Mouse (Mus musculus): ENCODE measurements at regions not wholly inside any gene's neighbourhood (a gene's known extent, or its start where the extent isn't known, plus 50 kb on each side); places are given as distances from the start of the nearest gene placed in this dataset.

DNA sequence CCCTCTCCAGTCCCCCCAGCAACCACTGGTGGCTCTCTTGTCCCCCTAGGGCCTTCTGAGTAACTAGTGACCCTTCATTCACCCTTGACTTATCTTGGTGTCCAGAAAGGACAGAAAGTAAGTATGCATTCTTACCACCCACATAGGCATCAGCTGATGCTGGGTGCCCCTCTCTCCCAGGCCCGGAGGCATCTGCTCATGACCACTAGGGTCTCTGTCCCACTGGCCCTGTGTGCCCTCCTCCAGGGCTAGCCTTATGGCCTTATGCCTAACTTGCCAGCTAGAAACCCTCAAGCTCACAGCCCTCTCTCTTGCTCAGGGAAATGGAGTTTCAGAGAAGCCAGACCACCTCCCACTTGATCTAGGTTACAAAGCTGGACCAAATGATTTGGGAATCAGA lies 89.2 kb upstream of the Unc5b start:
- 88% methylated on average over 1 of the region's 1 CpGs for WGBS
- Histone ChIP-seq H3K9ac (replicated peaks) (no peak overlapping the region), H3K4me2 (no peak overlapping the region), H3K27me3 (replicated peaks) (no peaks in the 10 kb centered on the region), H3K4me1 (peaks cover 12% of the 10 kb centered on the region), H3K27ac (replicated peaks) (no peak overlapping the region), H3K4me3 (replicated peaks) (no peak overlapping the region), H3K9me3 (replicated peaks) (no peaks in the 10 kb centered on the region), H3K36me3 (no peaks in the 10 kb centered on the region)
- no peak for ATAC-seq (ENCODE audit: low FRiP score)

DNA sequence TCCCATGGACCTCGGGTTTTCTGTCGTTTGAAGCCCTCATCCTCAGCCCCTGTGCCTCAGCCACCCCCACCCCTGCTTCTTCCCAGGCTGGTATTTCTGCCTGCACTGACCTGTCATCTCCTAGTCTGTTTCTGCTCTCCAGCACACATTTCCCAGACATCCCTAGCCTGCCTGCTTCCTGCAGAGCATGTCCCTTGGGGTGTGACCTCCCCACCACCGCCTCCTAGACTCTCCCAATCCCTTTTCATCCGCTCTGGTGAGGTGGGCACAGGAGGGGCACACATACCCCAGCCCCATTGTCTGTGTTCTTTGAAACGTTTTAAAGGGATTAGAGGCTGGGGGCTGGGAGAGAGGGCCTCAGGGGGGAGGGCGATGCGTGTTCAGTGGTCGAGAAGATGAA lies 86.6 kb upstream of the Unc5b start:
- Histone ChIP-seq H3K27me3 (replicated peaks) (no peaks in the 10 kb centered on the region), H3K4me3 (replicated peaks) (no peak overlapping the region), H3K36me3 (no peaks in the 10 kb centered on the region), H3K9ac (replicated peaks) (no peak overlapping the region), H3K4me1 (peaks cover 15% of the 10 kb centered on the region), H3K27ac (replicated peaks) (no peak overlapping the region), H3K4me2 (no peak overlapping the region), H3K9me3 (replicated peaks) (no peaks in the 10 kb centered on the region)
- no peak for ATAC-seq (ENCODE audit: low FRiP score)
- 16% methylated on average over 8 of the region's 8 CpGs for WGBS

DNA sequence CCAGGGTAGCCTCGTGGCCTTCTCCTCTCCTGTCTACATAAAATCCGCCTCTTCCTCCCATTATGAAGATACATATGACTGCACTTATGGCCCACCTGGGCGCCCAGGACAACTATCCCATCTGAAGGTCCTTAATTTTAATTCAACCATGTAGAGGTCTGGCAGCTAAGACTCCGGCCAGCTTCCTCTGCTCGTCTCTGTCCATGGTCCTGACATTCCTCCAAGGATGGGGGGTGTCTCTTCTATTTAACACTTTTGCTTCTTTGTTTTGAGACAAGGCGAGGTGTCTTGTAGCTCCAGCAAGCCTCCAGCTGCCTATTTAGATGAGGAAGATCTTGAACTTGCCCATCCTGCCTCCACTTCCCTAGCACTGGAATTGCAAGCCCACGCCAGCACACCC lies 83.0 kb upstream of the Unc5b start:
- 34% methylated on average over 7 of the region's 7 CpGs for WGBS
- Histone ChIP-seq H3K9me3 (replicated peaks) (no peaks in the 10 kb centered on the region), H3K4me2 (no peak overlapping the region), H3K4me1 (peaks cover 15% of the 10 kb centered on the region), H3K9ac (replicated peaks) (no peak overlapping the region), H3K36me3 (no peaks in the 10 kb centered on the region), H3K27ac (replicated peaks) (no peak overlapping the region), H3K27me3 (replicated peaks) (no peaks in the 10 kb centered on the region), H3K4me3 (replicated peaks) (no peak overlapping the region)
- ATAC-seq (ENCODE audit: low FRiP score), result no peak

DNA sequence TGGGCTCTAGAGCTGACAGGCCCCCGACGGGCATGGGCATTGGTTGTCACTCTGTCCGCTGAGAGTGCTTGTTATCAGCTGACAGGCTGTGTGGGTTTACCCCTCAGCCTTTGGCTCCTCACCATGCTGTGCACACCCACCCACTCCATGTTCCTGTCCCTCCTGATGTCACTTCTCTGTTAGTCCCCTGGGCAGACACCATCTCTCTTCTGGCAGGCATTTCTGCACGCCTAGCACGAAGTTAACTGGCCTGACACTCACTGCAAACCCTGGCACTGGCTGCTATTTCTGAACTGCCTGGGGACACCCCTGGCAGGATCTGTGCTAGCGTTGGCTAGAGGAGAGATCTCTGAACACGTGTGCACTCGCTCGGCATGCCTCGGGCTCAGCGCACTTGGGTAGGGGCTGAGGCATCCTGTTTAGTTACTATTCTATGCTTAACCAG lies 82.1 kb upstream of the Unc5b start:
- peaks cover 15% of the 10 kb centered on the region for H3K4me1 ChIP-seq
- ATAC-seq (ENCODE audit: low FRiP score), result no peak
- no peaks in the 10 kb centered on the region for H3K36me3 ChIP-seq

DNA sequence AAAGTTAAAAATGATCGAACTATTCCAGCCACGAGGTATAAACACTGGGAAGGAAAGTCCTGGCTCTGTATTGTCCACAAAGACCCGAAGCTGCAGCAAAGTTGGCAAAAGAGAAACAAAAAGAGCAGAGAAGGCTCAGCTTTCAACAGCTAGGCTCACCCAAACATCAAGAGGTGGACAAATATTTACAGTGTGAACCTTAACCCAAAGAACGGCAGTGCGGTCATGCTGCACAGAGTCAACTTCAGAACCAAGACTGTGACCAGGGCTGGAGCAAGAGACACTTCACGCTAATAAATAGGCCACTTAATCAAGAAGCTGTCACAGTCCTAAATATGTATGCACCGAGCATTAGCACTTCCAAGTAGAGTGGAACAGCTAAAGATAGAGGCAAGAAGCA lies 73.0 kb upstream of the Unc5b start:
- H3K36me3 ChIP-seq, result no peaks in the 10 kb centered on the region
- no peak for ATAC-seq (ENCODE audit: low FRiP score)
- H3K9ac ChIP-seq (replicated peaks), result no peak overlapping the region
- no peaks in the 10 kb centered on the region for H3K27me3 ChIP-seq (replicated peaks)
- H3K27ac ChIP-seq (replicated peaks), result no peak overlapping the region
- 81% methylated on average over 7 of the region's 7 CpGs for WGBS
- H3K4me1 ChIP-seq, result peaks cover 2% of the 10 kb centered on the region; the same call in 1 of the 2 replicates
- H3K4me3 ChIP-seq (replicated peaks), result no peak overlapping the region
- no peak overlapping the region for H3K4me2 ChIP-seq
- H3K9me3 ChIP-seq (replicated peaks), result no peaks in the 10 kb centered on the region

More for the DNA sequence above, 82.1 kb upstream of the Unc5b start:
- WGBS, result 69% methylated on average over 11 of the region's 11 CpGs
- no peak overlapping the region for H3K4me2 ChIP-seq
- H3K9me3 ChIP-seq (replicated peaks), result no peaks in the 10 kb centered on the region
- H3K4me3 ChIP-seq (replicated peaks), result no peak overlapping the region
- H3K27me3 ChIP-seq (replicated peaks), result no peaks in the 10 kb centered on the region
- H3K27ac ChIP-seq (replicated peaks), result no peak overlapping the region
- H3K9ac ChIP-seq (replicated peaks), result no peak overlapping the region

DNA sequence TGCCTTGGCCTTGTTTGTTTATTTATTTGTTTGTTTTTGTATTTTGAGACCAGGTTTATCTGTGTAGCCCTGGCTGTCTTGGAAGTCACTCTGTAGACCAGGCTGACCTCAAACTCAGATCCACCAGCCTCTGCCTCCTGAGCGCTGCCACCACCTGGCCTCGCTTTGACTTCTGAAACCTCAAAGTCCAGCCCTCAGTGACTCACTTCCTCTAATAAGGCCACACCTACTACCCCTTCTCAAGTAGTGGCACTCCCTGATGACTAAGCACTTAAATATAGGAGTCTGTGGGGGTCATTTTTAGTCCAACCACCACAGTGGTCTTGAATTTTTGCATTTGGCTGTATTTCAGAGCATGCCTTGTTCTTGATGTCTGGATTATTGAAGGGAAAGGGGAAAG lies 69.6 kb upstream of the Unc5b start:
- Histone ChIP-seq H3K27ac (replicated peaks) (no peak overlapping the region), H3K9ac (replicated peaks) (no peak overlapping the region), H3K4me3 (replicated peaks) (no peak overlapping the region), H3K9me3 (replicated peaks) (no peaks in the 10 kb centered on the region), H3K4me1 (peaks cover 2% of the 10 kb centered on the region; the same call in 1 of the 2 replicates), H3K4me2 (no peak overlapping the region), H3K36me3 (no peaks in the 10 kb centered on the region), H3K27me3 (replicated peaks) (no peaks in the 10 kb centered on the region)
- no peak for ATAC-seq (ENCODE audit: low FRiP score)
- 92% methylated on average over 2 of the region's 2 CpGs for WGBS

DNA sequence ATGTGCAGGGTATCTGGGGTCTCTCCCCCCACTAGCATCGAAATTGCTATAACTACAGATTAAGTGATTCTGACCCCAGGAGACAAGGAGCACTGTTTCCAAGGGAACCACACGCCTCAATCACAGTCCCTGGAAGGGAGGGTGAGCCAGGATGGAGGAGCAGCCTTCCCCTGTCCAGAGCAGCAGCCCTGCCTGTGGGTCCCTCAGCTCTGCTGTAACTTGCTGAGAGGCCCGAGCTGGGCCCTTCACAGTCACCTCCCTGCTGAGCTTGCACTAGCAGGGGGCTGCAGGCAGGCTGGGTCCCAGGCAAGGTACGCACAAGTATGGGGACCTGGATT lies 62.4 kb upstream of the Unc5b start:
- Histone ChIP-seq H3K9ac (replicated peaks) (peak overlapping the region; percentile 26; the same call in 1 of the 2 replicates), H3K27ac (replicated peaks) (no peak overlapping the region)
- peak; percentile 68 for ATAC-seq (ENCODE audit: low FRiP score)

DNA sequence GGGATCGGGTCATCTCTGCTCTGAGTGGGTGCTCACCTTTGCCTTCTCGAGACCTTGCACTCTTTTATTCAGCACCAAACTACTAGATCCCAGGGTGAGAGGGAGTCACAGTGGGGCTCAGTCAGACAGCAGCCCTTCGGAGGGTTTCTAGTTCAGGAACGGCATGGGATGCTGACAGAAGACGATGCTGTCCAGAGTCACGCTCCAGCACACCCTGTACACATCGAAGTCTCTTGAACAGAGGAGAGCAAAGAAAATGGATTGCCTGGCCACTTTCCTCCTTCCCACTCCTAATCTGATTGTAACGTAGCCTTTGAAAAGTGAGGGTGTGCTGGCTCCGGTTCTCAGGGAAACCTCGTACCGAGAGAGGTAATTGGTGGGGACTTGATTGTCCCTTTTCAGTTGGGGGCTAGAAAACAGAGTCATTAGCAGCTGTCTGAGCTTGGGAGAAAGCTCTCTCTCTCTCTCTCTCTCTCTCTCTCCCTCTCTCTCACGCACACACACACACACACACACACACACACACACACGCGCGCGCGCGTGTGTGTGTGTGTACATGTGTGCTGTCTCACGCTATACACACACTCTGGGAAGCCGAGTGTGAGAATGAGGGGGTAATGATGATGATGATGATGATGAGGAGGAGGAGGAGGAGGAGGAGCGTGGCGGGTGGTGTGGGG lies 61.9 kb upstream of the Unc5b start:
- 40% methylated on average over 22 of the region's 22 CpGs for WGBS
- peaks cover 29% of the 10 kb centered on the region for H3K4me1 ChIP-seq
- ATAC-seq (ENCODE audit: low FRiP score), result 0 out of 2 replicates have a peak, but pooled peaks have one; percentile 30
- no peaks in the 10 kb centered on the region for H3K9me3 ChIP-seq (replicated peaks)
- no peak overlapping the region for H3K27ac ChIP-seq (replicated peaks)
- H3K27me3 ChIP-seq (replicated peaks), result no peaks in the 10 kb centered on the region
- H3K4me2 ChIP-seq, result peak overlapping the region; percentile 26; the same call in 1 of the 2 replicates
- no peaks in the 10 kb centered on the region for H3K36me3 ChIP-seq
- H3K9ac ChIP-seq (replicated peaks), result no peak overlapping the region
- no peak overlapping the region for H3K4me3 ChIP-seq (replicated peaks)

More for the DNA sequence above, 62.4 kb upstream of the Unc5b start:
- Histone ChIP-seq H3K4me2 (peak overlapping the region; percentile 26; the same call in 1 of the 2 replicates), H3K4me3 (replicated peaks) (no peak overlapping the region), H3K4me1 (peaks cover 29% of the 10 kb centered on the region), H3K27me3 (replicated peaks) (no peaks in the 10 kb centered on the region), H3K36me3 (no peaks in the 10 kb centered on the region), H3K9me3 (replicated peaks) (no peaks in the 10 kb centered on the region)
- WGBS, result 27% methylated on average over 4 of the region's 4 CpGs

DNA sequence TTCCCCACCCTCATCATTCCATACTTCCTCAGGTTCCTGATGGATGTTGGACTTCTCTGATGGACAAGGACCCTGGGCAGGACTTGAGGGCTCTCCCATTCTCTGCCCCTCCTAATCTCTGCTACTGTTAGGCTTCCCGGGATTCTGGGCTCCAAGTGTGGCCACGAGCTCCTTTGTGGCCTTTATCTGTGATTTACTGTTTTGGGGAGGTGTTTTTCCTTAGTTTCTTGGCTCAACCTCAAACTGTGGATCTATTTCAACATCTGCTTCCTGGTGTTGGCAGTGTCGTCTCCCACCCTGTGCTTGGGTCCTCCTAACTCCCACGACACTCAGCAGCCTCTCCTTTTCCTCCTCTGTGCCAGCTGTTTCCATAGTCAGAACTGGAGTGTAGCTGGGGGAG lies 61.3 kb upstream of the Unc5b start:
- Histone ChIP-seq H3K27me3 (replicated peaks) (no peaks in the 10 kb centered on the region), H3K36me3 (no peaks in the 10 kb centered on the region), H3K4me1 (peaks cover 29% of the 10 kb centered on the region), H3K4me2 (no peak overlapping the region), H3K27ac (replicated peaks) (no peak overlapping the region), H3K4me3 (replicated peaks) (no peak overlapping the region), H3K9ac (replicated peaks) (no peak overlapping the region), H3K9me3 (replicated peaks) (no peaks in the 10 kb centered on the region)
- ATAC-seq (ENCODE audit: low FRiP score), result no peak
- WGBS, result 18% methylated on average over 4 of the region's 4 CpGs

DNA sequence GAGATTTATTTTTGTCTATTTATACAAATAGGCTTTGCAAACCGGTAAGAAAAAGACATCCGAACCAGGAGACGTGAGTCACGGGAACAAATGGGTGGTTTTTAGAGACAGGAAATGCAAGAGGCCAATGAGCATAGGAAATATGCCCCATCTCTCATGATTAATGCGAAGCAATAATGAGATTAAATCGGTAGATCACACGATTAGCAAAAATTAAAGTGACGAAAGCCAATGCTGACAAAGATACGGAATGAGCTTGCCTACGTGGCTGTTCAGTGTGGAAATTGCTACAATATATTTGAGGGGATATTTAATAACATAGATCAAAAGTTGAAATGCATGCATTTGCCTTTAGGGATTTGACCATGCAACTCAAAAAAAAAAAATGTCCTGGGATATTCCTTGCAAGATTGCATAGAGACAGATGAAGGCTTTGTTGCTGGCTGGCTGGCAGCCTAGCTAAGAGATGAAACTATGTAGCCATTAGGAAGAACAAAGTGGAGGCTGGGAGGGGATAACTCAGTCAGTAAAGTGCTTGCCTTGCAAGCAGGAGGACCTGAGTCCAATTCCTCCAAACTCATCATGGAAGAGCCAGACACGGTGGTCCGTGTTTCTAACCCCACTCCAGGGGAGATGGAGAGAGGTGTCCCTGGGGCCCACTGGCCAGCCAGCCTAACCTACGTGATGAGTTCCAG lies 60.2 kb upstream of the Unc5b start:
- H3K36me3 ChIP-seq, result no peaks in the 10 kb centered on the region
- peaks cover 29% of the 10 kb centered on the region for H3K4me1 ChIP-seq
- no peak for ATAC-seq (ENCODE audit: low FRiP score)
- H3K27me3 ChIP-seq (replicated peaks), result no peaks in the 10 kb centered on the region
- H3K27ac ChIP-seq (replicated peaks), result no peak overlapping the region
- no peak overlapping the region for H3K4me3 ChIP-seq (replicated peaks)
- no peak overlapping the region for H3K9ac ChIP-seq (replicated peaks)
- H3K9me3 ChIP-seq (replicated peaks), result no peaks in the 10 kb centered on the region
- WGBS, result 70% methylated on average over 13 of the region's 13 CpGs
- no peak overlapping the region for H3K4me2 ChIP-seq

DNA sequence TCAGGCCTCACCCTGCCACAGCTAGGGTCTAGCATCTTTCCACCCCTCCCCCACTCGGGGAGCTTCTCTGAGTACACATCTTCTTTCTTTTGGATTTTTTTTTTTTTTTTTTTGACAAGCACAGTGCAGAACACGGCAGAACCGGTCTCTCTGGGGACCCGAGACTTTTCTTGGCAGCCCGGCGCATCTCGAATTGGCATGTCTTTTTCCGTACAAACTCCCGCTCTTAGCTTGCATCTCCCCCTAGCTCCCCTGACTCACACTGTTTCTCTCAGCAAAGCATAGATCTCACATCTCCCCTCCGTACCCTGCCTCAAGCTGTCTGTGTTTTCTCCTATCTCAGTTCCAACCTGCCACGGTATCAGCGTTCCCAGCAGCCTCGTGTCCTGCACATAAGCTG lies 58.4 kb upstream of the Unc5b start:
- no peak overlapping the region for H3K27ac ChIP-seq (replicated peaks)
- H3K27me3 ChIP-seq (replicated peaks), result no peaks in the 10 kb centered on the region
- no peaks in the 10 kb centered on the region for H3K9me3 ChIP-seq (replicated peaks)
- no peak overlapping the region for H3K4me3 ChIP-seq (replicated peaks)
- H3K4me2 ChIP-seq, result no peak overlapping the region
- peaks cover 32% of the 10 kb centered on the region for H3K4me1 ChIP-seq
- no peaks in the 10 kb centered on the region for H3K36me3 ChIP-seq
- no peak overlapping the region for H3K9ac ChIP-seq (replicated peaks)
- no peak for ATAC-seq (ENCODE audit: low FRiP score)
- 77% methylated on average over 13 of the region's 13 CpGs for WGBS

DNA sequence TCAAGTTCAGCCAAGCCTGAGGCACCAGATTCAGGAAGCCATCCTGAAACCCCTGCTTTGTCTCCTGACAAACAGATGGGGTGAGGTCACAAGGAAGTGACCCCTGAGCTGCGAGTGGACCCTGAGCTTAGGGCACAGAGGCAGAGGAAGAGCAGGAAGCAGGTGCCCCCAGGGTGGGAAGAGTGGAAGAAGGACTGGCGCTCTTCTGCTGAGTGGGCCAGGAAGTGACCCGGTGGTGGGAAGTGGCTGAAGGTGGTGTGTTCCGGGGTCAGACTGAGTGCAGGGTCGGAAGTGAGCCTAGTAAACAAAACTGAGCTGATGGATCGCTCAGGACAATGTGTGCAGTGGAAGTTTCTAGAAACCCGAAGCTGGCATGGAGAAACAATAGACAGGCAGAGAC lies 57.2 kb upstream of the Unc5b start:
- WGBS, result 71% methylated on average over 7 of the region's 7 CpGs
- H3K4me3 ChIP-seq (replicated peaks), result no peak overlapping the region
- no peaks in the 10 kb centered on the region for H3K9me3 ChIP-seq (replicated peaks)
- no peak overlapping the region for H3K9ac ChIP-seq (replicated peaks)
- no peaks in the 10 kb centered on the region for H3K27me3 ChIP-seq (replicated peaks)
- peaks cover 22% of the 10 kb centered on the region for H3K4me1 ChIP-seq
- no peak overlapping the region for H3K4me2 ChIP-seq
- H3K27ac ChIP-seq (replicated peaks), result no peak overlapping the region
- ATAC-seq (ENCODE audit: low FRiP score), result no peak
- H3K36me3 ChIP-seq, result no peaks in the 10 kb centered on the region
